Mouse (Mus musculus): Measurements from ENCODE around the gene Uchl4. TPM values are rescaled to one million over a fixed set of nuclear protein-coding genes. Genes with fewer than 3 reads are reported as not detected.

Uchl4 gene
- polyA plus RNA-seq, 1 experiment from 2014 or later: 2.8 TPM

GRCm38 (mm10) chr9:64202866-64203265, 32.1 kb upstream of the Uchl4 start:
- ATAC-seq (ENCODE audit: insufficient read depth, low FRiP score): no peak
- no peak overlapping the region for H3K9ac ChIP-seq (ENCODE audit: low read length)
- H3K36me3 ChIP-seq (ENCODE audit: control insufficient read depth, insufficient read depth, low read length): peaks cover 6% of the 10 kb centered on the region; the same call in 1 of the 2 replicates
- H3K9me3 ChIP-seq (replicated peaks; ENCODE audit: control insufficient read depth, low read length): no peaks in the 10 kb centered on the region
- H3K27ac ChIP-seq (ENCODE audit: low read length): peak overlapping the region; percentile 46
- H3K4me3 ChIP-seq (replicated peaks; ENCODE audit: low read length): no peak overlapping the region
- H3K4me2 ChIP-seq (ENCODE audit: low read depth, low read length): no peak overlapping the region
- peaks cover 4% of the 10 kb centered on the region; the same call in 1 of the 2 replicates for H3K4me1 ChIP-seq (ENCODE audit: control insufficient read depth, insufficient read depth, low read length)
- no peaks in the 10 kb centered on the region for H3K27me3 ChIP-seq (ENCODE audit: control insufficient read depth, insufficient read depth, low read length)

- H3K36me3 ChIP-seq (ENCODE audit: control insufficient read depth, insufficient read depth, low read length): peaks cover 5% of the 10 kb centered on the region; the same call in 1 of the 2 replicates
- no peaks in the 10 kb centered on the region for H3K9me3 ChIP-seq (replicated peaks; ENCODE audit: control insufficient read depth, low read length)
- H3K27ac ChIP-seq (ENCODE audit: low read length): no peak overlapping the region
- H3K4me1 ChIP-seq (ENCODE audit: control insufficient read depth, insufficient read depth, low read length): no peaks in the 10 kb centered on the region
- ATAC-seq (ENCODE audit: insufficient read depth, low FRiP score): no peak
- 78% methylated on average over 3 of the region's 3 CpGs for WGBS
- no peak overlapping the region for H3K4me3 ChIP-seq (replicated peaks; ENCODE audit: low read length)
- no peaks in the 10 kb centered on the region for H3K27me3 ChIP-seq (ENCODE audit: control insufficient read depth, insufficient read depth, low read length)
- H3K4me2 ChIP-seq (ENCODE audit: low read depth, low read length): no peak overlapping the region
- H3K9ac ChIP-seq (ENCODE audit: low read length): no peak overlapping the region
Observed at GRCm38 (mm10) chr9:64207509-64208084, 27.4 kb upstream of the Uchl4 start.

GRCm38 (mm10) chr9:64214452-64214851, 20.5 kb upstream of the Uchl4 start:
- peak; percentile 60; the same call in 1 of the 2 replicates for ATAC-seq (ENCODE audit: insufficient read depth, low FRiP score)

GRCm38 (mm10) chr9:64216090-64216489, 18.9 kb upstream of the Uchl4 start:
- Histone ChIP-seq H3K27me3 (ENCODE audit: control insufficient read depth, insufficient read depth, low read length) (no peaks in the 10 kb centered on the region), H3K36me3 (ENCODE audit: control insufficient read depth, insufficient read depth, low read length) (no peaks in the 10 kb centered on the region; the same call in 1 of the 2 replicates), H3K4me2 (ENCODE audit: low read depth, low read length) (no peak overlapping the region), H3K9me3 (replicated peaks; ENCODE audit: control insufficient read depth, low read length) (no peaks in the 10 kb centered on the region), H3K4me3 (replicated peaks; ENCODE audit: low read length) (no peak overlapping the region), H3K27ac (ENCODE audit: low read length) (no peak overlapping the region), H3K9ac (ENCODE audit: low read length) (no peak overlapping the region), H3K4me1 (ENCODE audit: control insufficient read depth, insufficient read depth, low read length) (0 out of 2 replicates have a peak, but pooled peaks cover 3% of the 10 kb centered on the region)
- 36% methylated on average over 4 of the region's 4 CpGs for WGBS
- no peak for ATAC-seq (ENCODE audit: insufficient read depth, low FRiP score)

More at GRCm38 (mm10) chr9:64214452-64214851, 20.5 kb upstream of the Uchl4 start:
- no peaks in the 10 kb centered on the region for H3K4me1 ChIP-seq (ENCODE audit: control insufficient read depth, insufficient read depth, low read length)
- no peak overlapping the region for H3K9ac ChIP-seq (ENCODE audit: low read length)
- H3K27me3 ChIP-seq (ENCODE audit: control insufficient read depth, insufficient read depth, low read length): no peaks in the 10 kb centered on the region
- no peak overlapping the region for H3K4me3 ChIP-seq (replicated peaks; ENCODE audit: low read length)
- no peaks in the 10 kb centered on the region for H3K9me3 ChIP-seq (replicated peaks; ENCODE audit: control insufficient read depth, low read length)
- 73% methylated on average over 17 of the region's 17 CpGs for WGBS
- H3K36me3 ChIP-seq (ENCODE audit: control insufficient read depth, insufficient read depth, low read length): no peaks in the 10 kb centered on the region; the same call in 1 of the 2 replicates
- no peak overlapping the region for H3K4me2 ChIP-seq (ENCODE audit: low read depth, low read length)
- H3K27ac ChIP-seq (ENCODE audit: low read length): no peak overlapping the region; the same call in 1 of the 2 replicates

GRCm38 (mm10) chr9:64216641-64217040, 18.4 kb upstream of the Uchl4 start:
- Histone ChIP-seq H3K9me3 (replicated peaks; ENCODE audit: control insufficient read depth, low read length) (no peaks in the 10 kb centered on the region), H3K4me2 (ENCODE audit: low read depth, low read length) (no peak overlapping the region), H3K4me3 (replicated peaks; ENCODE audit: low read length) (no peak overlapping the region), H3K4me1 (ENCODE audit: control insufficient read depth, insufficient read depth, low read length) (0 out of 2 replicates have a peak, but pooled peaks cover 3% of the 10 kb centered on the region), H3K9ac (ENCODE audit: low read length) (no peak overlapping the region), H3K36me3 (ENCODE audit: control insufficient read depth, insufficient read depth, low read length) (no peaks in the 10 kb centered on the region; the same call in 1 of the 2 replicates), H3K27ac (ENCODE audit: low read length) (no peak overlapping the region), H3K27me3 (ENCODE audit: control insufficient read depth, insufficient read depth, low read length) (no peaks in the 10 kb centered on the region)
- ATAC-seq (ENCODE audit: insufficient read depth, low FRiP score): no peak
- WGBS: 98% methylated on average over 2 of the region's 2 CpGs

- ATAC-seq (ENCODE audit: insufficient read depth, low FRiP score): no peak
- no peak overlapping the region for H3K27ac ChIP-seq (ENCODE audit: low read length)
- no peak overlapping the region for H3K9ac ChIP-seq (ENCODE audit: low read length)
- H3K4me2 ChIP-seq (ENCODE audit: low read depth, low read length): no peak overlapping the region
- no peaks in the 10 kb centered on the region; the same call in 1 of the 2 replicates for H3K36me3 ChIP-seq (ENCODE audit: control insufficient read depth, insufficient read depth, low read length)
- H3K4me1 ChIP-seq (ENCODE audit: control insufficient read depth, insufficient read depth, low read length): 0 out of 2 replicates have a peak, but pooled peaks cover 3% of the 10 kb centered on the region
- H3K9me3 ChIP-seq (replicated peaks; ENCODE audit: control insufficient read depth, low read length): no peaks in the 10 kb centered on the region
- H3K4me3 ChIP-seq (replicated peaks; ENCODE audit: low read length): no peak overlapping the region
- H3K27me3 ChIP-seq (ENCODE audit: control insufficient read depth, insufficient read depth, low read length): no peaks in the 10 kb centered on the region
Observed at GRCm38 (mm10) chr9:64217887-64218286, 17.1 kb upstream of the Uchl4 start.

GRCm38 (mm10) chr9:64219305-64219704, 15.7 kb upstream of the Uchl4 start:
- Histone ChIP-seq H3K4me1 (ENCODE audit: control insufficient read depth, insufficient read depth, low read length) (0 out of 2 replicates have a peak, but pooled peaks cover 3% of the 10 kb centered on the region), H3K9me3 (replicated peaks; ENCODE audit: control insufficient read depth, low read length) (no peaks in the 10 kb centered on the region), H3K4me2 (ENCODE audit: low read depth, low read length) (no peak overlapping the region), H3K27ac (ENCODE audit: low read length) (no peak overlapping the region), H3K27me3 (ENCODE audit: control insufficient read depth, insufficient read depth, low read length) (no peaks in the 10 kb centered on the region), H3K36me3 (ENCODE audit: control insufficient read depth, insufficient read depth, low read length) (no peaks in the 10 kb centered on the region), H3K4me3 (replicated peaks; ENCODE audit: low read length) (no peak overlapping the region), H3K9ac (ENCODE audit: low read length) (no peak overlapping the region)
- WGBS: 79% methylated on average over 1 of the region's 1 CpGs
- no peak for ATAC-seq (ENCODE audit: insufficient read depth, low FRiP score)

GRCm38 (mm10) chr9:64219772-64220420, 15.1 kb upstream of the Uchl4 start:
- Histone ChIP-seq H3K9ac (ENCODE audit: low read length) (no peak overlapping the region), H3K36me3 (ENCODE audit: control insufficient read depth, insufficient read depth, low read length) (no peaks in the 10 kb centered on the region), H3K4me2 (ENCODE audit: low read depth, low read length) (no peak overlapping the region), H3K9me3 (replicated peaks; ENCODE audit: control insufficient read depth, low read length) (no peaks in the 10 kb centered on the region), H3K27me3 (ENCODE audit: control insufficient read depth, insufficient read depth, low read length) (no peaks in the 10 kb centered on the region), H3K27ac (ENCODE audit: low read length) (peak overlapping the region; percentile 0; the same call in 1 of the 2 replicates), H3K4me1 (ENCODE audit: control insufficient read depth, insufficient read depth, low read length) (0 out of 2 replicates have a peak, but pooled peaks cover 3% of the 10 kb centered on the region), H3K4me3 (replicated peaks; ENCODE audit: low read length) (no peak overlapping the region)
- ATAC-seq (ENCODE audit: insufficient read depth, low FRiP score): no peak
- WGBS: 81% methylated on average over 10 of the region's 10 CpGs

- Histone ChIP-seq H3K9me3 (replicated peaks; ENCODE audit: control insufficient read depth, low read length) (no peaks in the 10 kb centered on the region), H3K36me3 (ENCODE audit: control insufficient read depth, insufficient read depth, low read length) (no peaks in the 10 kb centered on the region), H3K27ac (ENCODE audit: low read length) (no peak overlapping the region), H3K4me2 (ENCODE audit: low read depth, low read length) (no peak overlapping the region), H3K9ac (ENCODE audit: low read length) (no peak overlapping the region), H3K4me1 (ENCODE audit: control insufficient read depth, insufficient read depth, low read length) (0 out of 2 replicates have a peak, but pooled peaks cover 3% of the 10 kb centered on the region), H3K27me3 (ENCODE audit: control insufficient read depth, insufficient read depth, low read length) (no peaks in the 10 kb centered on the region), H3K4me3 (replicated peaks; ENCODE audit: low read length) (no peak overlapping the region)
- no peak for ATAC-seq (ENCODE audit: insufficient read depth, low FRiP score)
- 56% methylated on average over 1 of the region's 1 CpGs for WGBS
Observed at GRCm38 (mm10) chr9:64220603-64221002, 14.4 kb upstream of the Uchl4 start.

Measured in stomach, embryonic 16.5 days (tissue).